Mouse (Mus musculus): ENCODE results near the gene Naa80. TPM values are rescaled to one million over a fixed set of nuclear protein-coding genes. Genes with fewer than 3 reads are reported as not detected.

Gene Naa80
- polyA plus RNA-seq, 1 experiment = 18.6 TPM

DNA sequence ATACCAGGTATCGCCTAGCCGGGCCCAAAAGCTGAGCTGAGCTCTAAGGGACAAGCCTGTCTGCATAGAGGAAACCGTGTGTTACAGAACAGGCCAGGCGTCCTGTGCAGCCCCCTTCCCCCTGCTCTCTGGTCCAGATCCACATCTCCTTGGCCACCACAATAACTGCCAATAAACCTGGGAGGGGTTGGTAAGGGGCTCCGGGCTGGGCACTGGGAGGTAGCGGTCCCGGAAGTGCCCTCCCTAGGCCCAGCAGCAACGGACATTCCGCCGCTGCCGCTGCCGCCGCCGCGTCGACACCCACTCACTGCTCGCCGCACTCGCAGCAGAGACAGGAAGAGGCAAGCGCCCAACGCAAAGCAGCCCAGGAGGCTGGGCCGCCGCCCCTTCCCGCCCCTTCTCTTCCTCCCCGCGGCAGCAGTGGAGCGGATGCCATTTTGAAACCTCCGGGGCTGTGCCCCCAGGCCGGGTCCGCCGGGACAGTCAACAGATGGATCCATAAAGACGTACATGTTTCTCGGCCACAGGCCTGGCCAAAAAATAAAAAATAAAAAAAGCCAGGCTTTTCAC, 54.5 kb downstream of the Naa80 start:
- Histone ChIP-seq H3K9me3 (replicated peaks; ENCODE audit: control insufficient read depth, insufficient read depth, low read length, poor library complexity, severe bottlenecking) (no peaks in the 10 kb centered on the region), H3K27me3 (ENCODE audit: control insufficient read depth, insufficient read depth, low read length, poor library complexity, severe bottlenecking) (no peaks in the 10 kb centered on the region), H3K36me3 (ENCODE audit: control insufficient read depth, insufficient read depth, low read length, poor library complexity, severe bottlenecking) (no peaks in the 10 kb centered on the region), H3K4me1 (ENCODE audit: control insufficient read depth, insufficient read depth, low read length) (peaks cover 12% of the 10 kb centered on the region), H3K4me3 (ENCODE audit: low read depth, low read length) (peak overlapping the region; percentile 84), H3K27ac (ENCODE audit: insufficient read depth, low read length) (no peak overlapping the region), H3K9ac (ENCODE audit: low read depth, poor library complexity, severe bottlenecking) (peak overlapping the region; percentile 89)
- TF ChIP-seq EP300 (IDR thresholded peaks at IDR 0.05; ENCODE audit: insufficient read depth, low read depth, low read length) = no peak
- TF ChIP-seq CTCF (IDR thresholded peaks at IDR 0.05; ENCODE audit: low read depth, low read length) = no peak
- TF ChIP-seq POLR2A (IDR thresholded peaks at IDR 0.05; ENCODE audit: insufficient read depth, low read length) = no peak

Other genes with a start within 250 kb of the Naa80 start
- gene Hemk1, start 240.5 kb upstream of the Naa80 start, polyA plus RNA-seq (2011; ENCODE audit: insufficient read depth, insufficient read length, low read depth, missing spikeins) = 8.1 and 11.0 TPM in 2 replicates
- gene 6430571L13Rik, start 238.3 kb upstream of the Naa80 start, polyA plus RNA-seq (2011; ENCODE audit: insufficient read depth, insufficient read length, low read depth, missing spikeins) = 0.30 and 0.43 TPM in 2 replicates
- 3.2 and 3.9 TPM in 2 replicates for gene Cacna2d2, start 179.3 kb upstream of the Naa80 start, polyA plus RNA-seq (2011; ENCODE audit: insufficient read depth, insufficient read length, low read depth, missing spikeins)
- 10.7 and 11.6 TPM in 2 replicates for gene Tmem115, start 44.9 kb upstream of the Naa80 start, polyA plus RNA-seq (2011; ENCODE audit: insufficient read depth, insufficient read length, low read depth, missing spikeins)
- 7.7 and 9.2 TPM in 2 replicates for gene Cyb561d2, start 36.7 kb upstream of the Naa80 start, polyA plus RNA-seq (2011; ENCODE audit: insufficient read depth, insufficient read length, low read depth, missing spikeins)
- 32.3 and 32.7 TPM in 2 replicates for gene Nprl2, start 36.7 kb upstream of the Naa80 start, polyA plus RNA-seq (2011; ENCODE audit: insufficient read depth, insufficient read length, low read depth, missing spikeins)
- not detected in 2 replicates for gene Zmynd10, start 31.6 kb upstream of the Naa80 start, polyA plus RNA-seq (2011; ENCODE audit: insufficient read depth, insufficient read length, low read depth, missing spikeins)
- 23.7 and 24.8 TPM in 2 replicates for gene Rassf1, start 27.3 kb upstream of the Naa80 start, polyA plus RNA-seq (2011; ENCODE audit: insufficient read depth, insufficient read length, low read depth, missing spikeins)
- gene Tusc2, start 15.6 kb upstream of the Naa80 start, polyA plus RNA-seq (2011; ENCODE audit: insufficient read depth, insufficient read length, low read depth, missing spikeins) = 23.5 and 25.3 TPM in 2 replicates
- 38.4 and 38.7 TPM in 2 replicates for gene Hyal2, start 10.9 kb upstream of the Naa80 start, polyA plus RNA-seq (2011; ENCODE audit: insufficient read depth, insufficient read length, low read depth, missing spikeins)
- gene Hyal1, start 2.0 kb upstream of the Naa80 start, polyA plus RNA-seq (2011; ENCODE audit: insufficient read depth, insufficient read length, low read depth, missing spikeins) = 25.8 and 29.7 TPM in 2 replicates
- 1.0 and 2.1 TPM in 2 replicates for gene Hyal3, start 1.9 kb downstream of the Naa80 start, polyA plus RNA-seq (2011; ENCODE audit: insufficient read depth, insufficient read length, low read depth, missing spikeins)
- 43.8 and 45.3 TPM in 2 replicates for gene Ifrd2, start 8.8 kb downstream of the Naa80 start, polyA plus RNA-seq (2011; ENCODE audit: insufficient read depth, insufficient read length, low read depth, missing spikeins)
- 15.4 and 16.5 TPM in 2 replicates for gene Sema3b, start 30.3 kb downstream of the Naa80 start, polyA plus RNA-seq (2011; ENCODE audit: insufficient read depth, insufficient read length, low read depth, missing spikeins)
- 266 and 284 TPM in 2 replicates for gene Gnai2, start 56.5 kb downstream of the Naa80 start, polyA plus RNA-seq (2011; ENCODE audit: insufficient read depth, insufficient read length, low read depth, missing spikeins)
- 8.1 and 13.3 TPM in 2 replicates for gene Slc38a3, start 90.6 kb downstream of the Naa80 start, polyA plus RNA-seq (2011; ENCODE audit: insufficient read depth, insufficient read length, low read depth, missing spikeins)
- 1.5 TPM in 1 of 2 replicates, not detected in the other for gene Gnat1, start 100.8 kb downstream of the Naa80 start, polyA plus RNA-seq (2011; ENCODE audit: insufficient read depth, insufficient read length, low read depth, missing spikeins)
- 12.3 and 19.0 TPM in 2 replicates for gene Sema3f, start 131.6 kb downstream of the Naa80 start, polyA plus RNA-seq (2011; ENCODE audit: insufficient read depth, insufficient read length, low read depth, missing spikeins)
- gene Rbm5, start 192.1 kb downstream of the Naa80 start, polyA plus RNA-seq (2011; ENCODE audit: insufficient read depth, insufficient read length, low read depth, missing spikeins) = 143 and 146 TPM in 2 replicates